Mouse (Mus musculus) brain, adult 2 months (tissue): Measurements from ENCODE around the gene F2r.

Source experiments
- DNase-seq: peaks from one replicate; pipeline ENCODE4 v3.0.0; 2011; ENCODE audit warnings: low read depth, low spot score

The F2r gene

DNA sequence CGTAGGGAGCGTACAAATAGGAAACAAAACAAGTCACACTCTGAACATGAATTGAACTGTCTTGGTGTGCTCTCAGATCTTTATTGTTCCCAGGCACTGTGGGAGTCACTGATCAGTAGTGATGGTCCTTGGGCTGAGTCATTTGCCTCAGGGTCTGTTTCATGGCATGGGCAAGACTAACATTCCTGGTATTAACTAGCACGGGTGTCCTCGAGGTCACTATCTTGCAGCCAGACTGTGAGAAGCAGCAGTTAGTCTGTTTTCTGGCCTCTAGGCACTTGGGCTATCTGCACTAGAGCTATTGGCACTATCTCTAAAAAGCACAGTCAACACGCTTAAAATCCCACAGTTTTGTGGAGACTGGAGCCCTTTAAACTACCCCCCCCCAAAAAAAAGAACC lies 22.4 kb downstream of the F2r start:
- no peak for DNase-seq

DNA sequence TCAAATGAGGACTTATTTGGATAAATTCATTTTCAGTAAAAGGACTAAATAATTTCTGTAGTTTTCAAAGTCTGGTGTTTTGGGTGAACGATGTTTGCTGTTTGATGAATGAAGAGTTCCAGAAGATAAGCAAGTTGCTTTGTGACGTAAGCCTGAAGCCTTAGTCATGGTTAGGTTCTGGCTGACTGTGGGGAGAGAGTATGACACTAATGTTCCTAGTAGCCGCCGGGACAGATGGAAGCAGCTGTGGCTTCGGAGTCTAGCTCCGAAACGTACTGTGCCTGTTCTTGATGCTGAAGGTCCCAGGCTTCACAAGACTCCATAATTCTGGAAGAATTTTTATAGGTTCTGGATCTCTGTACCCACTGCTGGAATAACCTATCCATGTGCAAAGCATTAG lies 22.9 kb downstream of the F2r start:
- DNase-seq: no peak

- DNase-seq: no peak
These were observed 25.4 kb downstream of the F2r start for GRCm38 (mm10) chr13:95592860-95593259.

DNA sequence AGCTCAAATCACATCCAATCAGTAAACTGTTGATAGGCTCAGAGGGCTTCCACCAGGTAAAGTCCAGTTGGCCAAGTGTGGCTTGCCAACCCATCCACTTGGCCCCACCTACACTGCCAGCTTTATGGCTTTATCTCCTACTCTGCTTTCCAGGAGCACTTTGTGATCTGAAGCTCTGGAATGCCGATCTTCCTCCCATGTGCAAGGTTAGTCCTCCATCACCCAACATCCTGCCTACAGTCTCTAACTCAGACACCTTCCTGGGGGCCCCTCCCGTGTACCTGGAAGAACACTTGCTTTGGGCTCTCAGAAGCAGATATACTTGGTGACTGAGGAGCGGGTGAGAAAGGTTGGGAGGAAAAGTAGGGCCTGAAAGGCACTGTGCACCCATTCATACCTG lies 26.7 kb downstream of the F2r start:
- no peak for DNase-seq

DNA sequence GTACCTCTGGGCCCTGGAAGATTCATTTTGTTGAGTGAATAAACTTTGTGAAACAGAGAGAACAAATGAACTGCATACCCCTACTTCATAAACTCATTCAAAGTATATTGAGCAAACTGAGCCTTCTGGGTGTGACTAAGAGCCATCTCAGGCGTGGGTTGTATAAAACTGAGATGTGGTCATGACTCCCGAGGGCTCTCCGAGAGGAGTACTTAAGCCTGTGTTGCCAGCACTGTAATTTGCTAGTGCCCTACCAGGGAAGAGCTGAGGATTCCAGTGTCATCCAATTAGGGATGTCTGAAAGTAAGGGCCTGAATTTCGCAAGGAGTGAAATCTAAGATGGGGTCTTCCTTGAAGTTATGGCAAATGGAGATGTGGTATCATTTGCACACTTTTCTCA lies 30.7 kb downstream of the F2r start:
- DNase-seq: no peak

DNA sequence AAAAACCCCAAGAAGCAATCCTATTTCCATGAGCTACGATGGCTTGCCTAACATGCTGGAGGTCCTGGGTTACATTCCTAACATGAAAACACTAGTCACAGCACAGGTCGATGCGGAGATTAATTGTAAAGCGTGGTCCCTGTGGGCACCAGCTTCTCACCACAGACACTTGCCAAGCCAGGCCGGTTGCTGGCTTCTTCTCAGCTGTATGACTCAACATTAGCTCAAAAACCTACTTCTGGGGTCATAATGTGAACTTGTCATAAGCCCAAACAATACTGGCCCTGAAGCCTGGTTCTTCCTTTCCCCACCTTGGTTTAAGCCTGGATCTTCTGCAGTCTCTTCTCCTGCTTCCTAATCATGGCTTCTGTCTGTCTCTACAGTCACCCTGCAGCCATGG lies 33.4 kb downstream of the F2r start:
- no peak for DNase-seq

- DNase-seq: peak; percentile 16
These were observed 34.8 kb downstream of the F2r start for GRCm38 (mm10) chr13:95583237-95584189.

DNA sequence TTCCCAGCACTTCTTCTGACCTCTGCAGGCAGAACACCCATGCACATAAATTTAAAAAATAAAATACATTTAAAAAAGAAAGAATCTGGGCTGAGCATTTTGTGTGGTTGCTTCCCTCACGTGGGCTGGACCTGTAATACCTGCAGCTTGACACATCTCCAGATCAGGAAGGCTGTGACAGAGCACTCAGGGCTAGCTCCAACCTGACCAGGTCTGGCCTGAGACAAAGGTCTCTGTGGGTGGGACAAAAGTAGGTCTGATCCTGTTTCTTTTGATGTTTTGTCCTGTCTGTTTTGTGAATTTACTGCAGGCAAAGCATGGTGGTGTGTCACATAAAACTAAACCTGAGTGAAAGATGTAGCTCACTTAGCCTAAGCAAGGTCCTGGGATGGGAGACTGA lies 36.4 kb downstream of the F2r start:
- no peak for DNase-seq

GRCm38 (mm10) chr13:95578016-95578697 lies 40.1 kb downstream of the F2r start:
- no peak for DNase-seq

GRCm38 (mm10) chr13:95570877-95571276 lies 47.4 kb downstream of the F2r start:
- DNase-seq: no peak

DNA sequence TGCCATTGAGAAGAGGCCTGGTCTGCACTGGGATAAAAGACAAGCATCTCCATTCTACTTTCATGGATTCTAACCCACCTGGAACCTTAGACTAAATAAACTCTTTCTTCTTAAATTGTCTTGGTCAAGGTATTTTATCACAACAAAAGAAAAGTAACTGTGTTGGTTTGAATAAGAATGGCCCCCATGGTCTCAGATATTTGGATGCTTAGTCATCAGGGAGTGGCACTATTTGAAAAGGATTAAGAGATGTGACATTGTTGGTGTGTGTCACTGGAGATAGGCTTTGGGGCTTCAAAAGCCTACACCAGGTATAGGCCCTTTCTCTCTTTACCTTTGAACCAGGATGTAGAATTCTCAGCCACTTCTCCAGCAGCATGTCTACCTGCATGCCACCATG lies 49.0 kb downstream of the F2r start:
- no peak for DNase-seq

GRCm38 (mm10) chr13:95568336-95568735 lies 50.0 kb downstream of the F2r start:
- DNase-seq: no peak

GRCm38 (mm10) chr13:95566841-95567551 lies 51.3 kb downstream of the F2r start:
- DNase-seq: no peak

DNA sequence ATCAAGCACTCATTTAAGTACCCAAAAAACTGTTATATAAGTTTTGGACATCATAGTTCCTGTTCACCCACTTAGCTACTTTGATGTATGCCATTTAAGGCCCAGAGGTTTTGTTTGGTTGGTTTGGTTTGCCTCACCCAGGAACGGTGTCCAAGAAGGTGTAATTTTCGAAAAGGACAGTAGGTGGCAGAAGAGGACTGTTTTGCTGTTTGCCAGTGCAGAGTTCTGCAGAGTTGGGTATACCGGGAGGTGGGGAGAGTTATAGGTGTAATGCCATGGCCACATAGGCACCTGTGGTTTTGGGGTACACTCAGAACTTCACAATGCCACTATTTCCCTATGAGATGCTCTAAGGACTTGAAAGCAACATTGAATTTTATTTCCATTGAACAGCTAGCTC lies 54.6 kb downstream of the F2r start:
- DNase-seq: peak; percentile 77

DNA sequence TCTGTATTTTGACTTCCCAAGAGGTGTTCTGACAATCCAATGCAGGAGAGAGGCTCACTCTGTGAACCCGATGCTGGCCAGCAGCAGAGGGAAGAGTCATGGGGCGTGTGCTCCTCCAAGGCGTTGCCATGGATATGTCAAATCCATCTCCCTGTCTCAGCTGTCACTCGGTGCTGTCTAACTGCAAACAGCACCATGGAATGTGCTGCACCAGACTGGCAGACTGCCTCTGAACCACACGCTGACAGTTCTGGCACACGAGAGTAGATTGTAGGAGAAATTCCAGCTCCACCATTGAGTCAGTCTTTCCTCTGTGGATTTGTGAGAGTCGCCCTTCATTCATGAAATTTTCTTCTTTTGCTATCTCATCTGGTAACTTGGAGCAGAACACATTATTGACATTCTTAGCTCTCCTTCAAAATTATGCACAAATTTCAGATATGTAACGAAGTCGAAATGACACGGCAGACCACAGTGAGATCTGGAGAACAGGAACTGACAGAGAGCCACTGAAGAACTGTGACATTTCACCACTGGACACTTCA lies 55.1 kb downstream of the F2r start:
- peak; percentile 53 for DNase-seq

DNA sequence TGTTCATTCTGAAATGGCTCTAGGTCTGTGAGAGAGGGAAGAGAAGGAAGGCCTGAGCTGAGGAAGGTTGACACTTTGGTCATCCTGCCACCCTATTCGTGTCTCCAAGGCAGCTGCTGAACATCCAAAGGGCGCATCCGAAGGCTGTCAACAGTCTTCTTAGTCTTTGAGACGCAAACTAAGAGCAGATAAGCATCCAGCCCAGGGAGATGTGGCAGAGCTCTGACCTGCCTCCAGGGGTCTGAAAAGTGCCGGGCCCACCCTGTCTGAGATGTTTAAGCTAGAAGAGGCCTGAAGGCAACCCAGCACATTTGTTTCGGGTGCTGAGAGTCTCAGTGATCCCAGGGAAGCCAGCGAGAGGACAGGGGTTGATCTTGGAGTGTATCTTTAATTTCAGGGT lies 61.0 kb downstream of the F2r start:
- no peak for DNase-seq

GRCm38 (mm10) chr13:95553885-95554492 lies 64.3 kb downstream of the F2r start:
- DNase-seq: no peak
